In the genomic region with DNA sequence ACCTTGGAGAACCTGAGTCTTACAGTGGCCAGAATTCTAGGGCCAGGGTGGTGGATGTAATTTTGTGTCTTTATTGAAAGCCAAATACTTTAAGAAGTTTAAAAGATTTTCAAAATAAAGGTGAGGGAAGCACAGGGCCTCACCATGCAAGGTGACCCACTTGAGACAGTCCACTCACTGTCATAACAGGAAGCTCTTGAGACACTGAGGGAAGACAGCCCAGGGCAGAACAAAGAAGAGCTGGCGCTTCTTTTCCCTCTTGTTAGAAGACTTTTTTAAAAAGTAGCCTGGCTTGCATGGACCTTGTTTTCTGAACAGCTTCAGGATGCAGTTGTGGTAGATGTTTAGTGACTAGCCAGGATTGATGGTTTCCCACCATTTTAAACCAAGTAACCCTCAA, we compare ENCODE assay signal across 8 mouse cellular contexts. TPM values are rescaled to one million over a fixed set of nuclear protein-coding genes. Genes with fewer than 3 reads are reported as not detected.
A peak's percentile ranks its signal among the peaks of the same experiment; 100 is the strongest.
DNase-seq lines count a peak whose midpoint lies in the region; ATAC-seq and TF ChIP-seq lines count a peak whose summit lies in the region.

No protein-coding gene starts in this region.

- peak overlapping the region; percentile 8; the same call in 1 of the 2 replicates for H3K4me2 ChIP-seq in heart, embryonic 15.5 days
- peak overlapping the region; percentile 79 for H3K4me2 ChIP-seq in forebrain, postnatal 0 days (ENCODE audit: low read depth)

- peaks cover 33% of the 10 kb centered on the region for H3K79me2 ChIP-seq in MEL (ENCODE audit: control insufficient read depth, insufficient read depth, low read length, poor library complexity)
- peaks cover 42% of the 10 kb centered on the region for H3K79me2 ChIP-seq in macrophage (ENCODE audit: inconsistent target)

- 0 out of 2 replicates have a peak overlapping the region, but pooled peaks have one; percentile 83 for H3K4me3 ChIP-seq in heart, embryonic 15.5 days
- H3K4me3 ChIP-seq in MEL (ENCODE audit: control insufficient read depth in 1 of 2, insufficient read depth in 1 of 2, low read depth in 2 of 2, low read length in 2 of 2) (peak overlapping the region in 1 of 2 experiments; percentile 17; a peak in 1 of 4 replicates), macrophage (ENCODE audit: inconsistent target) (no peak overlapping the region)
- no peak overlapping the region for H3K4me3 ChIP-seq in forebrain, postnatal 0 days (ENCODE audit: low read depth, low read length)
- no peak overlapping the region for H3K4me3 ChIP-seq in thymus, adult 2 months (ENCODE audit: control insufficient read depth, insufficient read depth, low read length)

- peaks cover 37% of the 10 kb centered on the region for H3K4me1 ChIP-seq in heart, embryonic 15.5 days (replicated peaks)
- H3K4me1 ChIP-seq in MEL (ENCODE audit: control insufficient read depth in 1 of 2, insufficient read depth in 2 of 2, low read length in 2 of 2): peaks cover 10 to 49% of the 10 kb centered on the region in 2 experiments
- H3K4me1 ChIP-seq in forebrain, postnatal 0 days (ENCODE audit: insufficient read depth): peaks cover 18% of the 10 kb centered on the region
- H3K4me1 ChIP-seq in thymus, adult 2 months (replicated peaks; ENCODE audit: control insufficient read depth, insufficient read depth, low read length): peaks cover 8% of the 10 kb centered on the region

- no peak for TF ChIP-seq CTCF in MEL (IDR thresholded peaks at IDR 0.05 in 2 of 3, conservative IDR thresholded peaks at IDR 0.05 in 1 of 3; ENCODE audit: control insufficient read depth in 1 of 3, insufficient read depth in 1 of 3, low read depth in 2 of 3, low read length in 3 of 3, poor library complexity in 1 of 3, severe bottlenecking in 1 of 3)
- TF ChIP-seq CTCF in forebrain, postnatal 0 days (IDR thresholded peaks at IDR 0.05; ENCODE audit: low read depth): no peak
- TF ChIP-seq CTCF in thymus, adult 2 months (IDR thresholded peaks at IDR 0.05; ENCODE audit: borderline replicate concordance, control insufficient read depth, extremely low read depth, insufficient read depth, low read length, poor library complexity): no peak

- peak overlapping the region; percentile 97 for H3K27ac ChIP-seq in heart, embryonic 15.5 days
- H3K27ac ChIP-seq in MEL (ENCODE audit: control insufficient read depth, low read depth, low read length): peak overlapping the region; percentile 90
- H3K27ac ChIP-seq in forebrain, postnatal 0 days (ENCODE audit: low read depth, low read length): peak overlapping the region; percentile 100
- H3K27ac ChIP-seq in macrophage: peak overlapping the region; percentile 98
- H3K27ac ChIP-seq in thymus, adult 2 months (ENCODE audit: control insufficient read depth, insufficient read depth, low read length): no peak overlapping the region

- DNase-seq in heart, adult 18-20 months: no peak
- DNase-seq in MEL (ENCODE audit: low read depth, low spot score): peak; percentile 54
- no peak for DNase-seq in forebrain, postnatal 0 days
- no peak for DNase-seq in cerebellum, adult 8-10 months
- DNase-seq in spleen, postnatal 36 days (ENCODE audit: low spot score in 2 of 2): no peak
- no peak for DNase-seq in thymus, adult 2 months

- peaks cover 17% of the 10 kb centered on the region for H3K36me3 ChIP-seq in heart, embryonic 15.5 days
- H3K36me3 ChIP-seq in MEL (ENCODE audit: control insufficient read depth in 1 of 2, insufficient read depth in 2 of 2, low read length in 2 of 2): peaks cover 1 to 54% of the 10 kb centered on the region in 2 experiments; a peak in 3 of 4 replicates
- H3K36me3 ChIP-seq in forebrain, postnatal 0 days (ENCODE audit: insufficient read depth): peaks cover 23% of the 10 kb centered on the region
- peaks cover 27% of the 10 kb centered on the region for H3K36me3 ChIP-seq in macrophage (ENCODE audit: inconsistent target)
- peaks cover 34% of the 10 kb centered on the region for H3K36me3 ChIP-seq in thymus, adult 2 months (ENCODE audit: control insufficient read depth, insufficient read depth, low read length)

- no peak overlapping the region for H3K9ac ChIP-seq in heart, embryonic 15.5 days
- peak overlapping the region; percentile 66 for H3K9ac ChIP-seq in MEL (ENCODE audit: control insufficient read depth, low read depth, low read length, poor library complexity, severe bottlenecking)
- H3K9ac ChIP-seq in forebrain, postnatal 0 days: peak overlapping the region; percentile 99

- TF ChIP-seq POLR2A in MEL (IDR thresholded peaks at IDR 0.05; ENCODE audit: control insufficient read depth in 1 of 2, insufficient read depth in 1 of 2, low read depth in 1 of 2, low read length in 2 of 2, poor library complexity in 1 of 2): no peak
- TF ChIP-seq POLR2A in thymus, adult 2 months (IDR thresholded peaks at IDR 0.05; ENCODE audit: control insufficient read depth, extremely low read depth, insufficient read depth, low read length, poor library complexity): no peak

- no peak for TF ChIP-seq RAD21 in MEL (IDR thresholded peaks at IDR 0.05; ENCODE audit: low read depth, low read length)

- WGBS in heart, embryonic 15.5 days: 65% methylated on average over 1 of the region's 1 CpGs
- WGBS in forebrain, postnatal 0 days: 68% methylated on average over 1 of the region's 1 CpGs
- 50% methylated on average over 1 of the region's 1 CpGs for WGBS in macrophage (ENCODE audit: missing documents)
- 89% methylated on average over 1 of the region's 1 CpGs for WGBS in thymus, adult 2 months

- no peak for TF ChIP-seq EP300 in MEL (IDR thresholded peaks at IDR 0.05; ENCODE audit: low read depth in 1 of 2, low read length in 2 of 2)

- no peaks in the 10 kb centered on the region for H3K27me3 ChIP-seq in heart, embryonic 15.5 days
- no peaks in the 10 kb centered on the region for H3K27me3 ChIP-seq in MEL (ENCODE audit: control insufficient read depth in 1 of 2, insufficient read depth in 2 of 2, low read length in 2 of 2)
- no peaks in the 10 kb centered on the region for H3K27me3 ChIP-seq in forebrain, postnatal 0 days (ENCODE audit: insufficient read depth, low read length)
- H3K27me3 ChIP-seq in thymus, adult 2 months (ENCODE audit: control insufficient read depth, insufficient read depth, low read length): no peaks in the 10 kb centered on the region

- H3K9me3 ChIP-seq in heart, embryonic 15.5 days (replicated peaks): no peaks in the 10 kb centered on the region
- no peaks in the 10 kb centered on the region for H3K9me3 ChIP-seq in MEL (replicated peaks; ENCODE audit: insufficient read depth, low read length)
- H3K9me3 ChIP-seq in forebrain, postnatal 0 days (ENCODE audit: low read length): no peaks in the 10 kb centered on the region

- no peak for ATAC-seq in heart, embryonic 15.5 days (replicated peaks; ENCODE audit: insufficient number of reproducible peaks, insufficient read depth, low FRiP score, low read depth)
- ATAC-seq in forebrain, postnatal 0 days: no peak

RNA-seq across cellular contexts. Expression of gene Ppp1r10, which starts 4.2 kb away (rescaled TPM):
- polyA plus RNA-seq in heart, embryonic 15.5 days (2015; fragmentation: Nextera tagmentation; extraction: Ambion mirVana): 26.5 and 28.1 TPM in 2 replicates
- 10 to 100 TPM; 22.4 to 28.8 TPM for total RNA-seq in heart, adult 18-20 months (2021)
- 24.2 and 25.3 TPM in 2 replicates for total RNA-seq in MEL (2012; rRNA removed)
- polyA plus RNA-seq in MEL (2012; ENCODE audit: insufficient read depth in 1 of 2, insufficient read length in 2 of 2, low read depth in 1 of 2, low replicate concordance in 2 of 2, missing spikeins in 1 of 2) (10 to 100 TPM in 1 of 2 experiments, not detected in 1; 61.4 TPM), macrophage (2018) (27.4 to 97.8 TPM (median 35.0 TPM) in 3 replicates)
- total RNA-seq in forebrain, postnatal 0 days (2014; rRNA removed): 42.9 and 60.2 TPM in 2 replicates
- 23.2 and 32.5 TPM in 2 replicates for polyA plus RNA-seq in forebrain, postnatal 0 days (2015; fragmentation: Nextera tagmentation; extraction: Ambion mirVana)
- total RNA-seq in macrophage (2018; cell fraction: chromatin; rRNA removed): 100 to 1,000 TPM; 104 to 573 (median 202) TPM
- total RNA-seq in macrophage (2018; cell fraction: cytosol; rRNA removed): 100 to 1,000 TPM in 5 of 26 experiments, 10 to 100 TPM in 21; 27.9 to 140 (median 53.2) TPM
- 100 to 1,000 TPM; 136 to 628 (median 278) TPM for total RNA-seq in macrophage (2018; cell fraction: nucleus; rRNA removed)
- polyA plus RNA-seq in thymus, adult 2 months (2012; rRNA removed): 63.0 and 65.6 TPM in 2 replicates

RNA-seq across cellular contexts. Expression of gene Mrps18b, which starts 4.2 kb away (rescaled TPM):
- 64.2 and 69.2 TPM in 2 replicates for polyA plus RNA-seq in heart, embryonic 15.5 days (2015; fragmentation: Nextera tagmentation; extraction: Ambion mirVana)
- 10 to 100 TPM; 52.1 to 64.7 TPM for total RNA-seq in heart, adult 18-20 months (2021)
- 149 and 179 TPM in 2 replicates for total RNA-seq in MEL (2012; rRNA removed)
- polyA plus RNA-seq in MEL (2012; ENCODE audit: insufficient read depth in 1 of 2, insufficient read length in 2 of 2, low read depth in 1 of 2, low replicate concordance in 2 of 2, missing spikeins in 1 of 2) (100 to 1,000 TPM in 1 of 2 experiments, not detected in 1; 239 TPM), macrophage (2018) (31.2 to 75.1 TPM (median 49.9 TPM) in 3 replicates)
- total RNA-seq in forebrain, postnatal 0 days (2014; rRNA removed): 34.5 and 44.5 TPM in 2 replicates
- 65.5 and 69.7 TPM in 2 replicates for polyA plus RNA-seq in forebrain, postnatal 0 days (2015; fragmentation: Nextera tagmentation; extraction: Ambion mirVana)
- total RNA-seq in macrophage (2018; cell fraction: chromatin; rRNA removed): 10 to 100 TPM; 15.4 to 68.1 (median 46.5) TPM
- total RNA-seq in macrophage (2018; cell fraction: cytosol; rRNA removed): 10 to 100 TPM; 27.3 to 60.5 (median 42.1) TPM
- 10 to 100 TPM; 20.7 to 84.5 (median 36.9) TPM for total RNA-seq in macrophage (2018; cell fraction: nucleus; rRNA removed)
- 67.6 and 69.7 TPM in 2 replicates for polyA plus RNA-seq in thymus, adult 2 months (2012; rRNA removed)

RNA-seq across cellular contexts. Expression of gene Atat1, which starts 10.5 kb away (rescaled TPM):
- polyA plus RNA-seq in heart, embryonic 15.5 days (2015; fragmentation: Nextera tagmentation; extraction: Ambion mirVana): 38.7 and 50.7 TPM in 2 replicates
- total RNA-seq in heart, adult 18-20 months (2021): 1 to 10 TPM; 5.9 to 6.5 TPM
- 4.4 and 4.6 TPM in 2 replicates for total RNA-seq in MEL (2012; rRNA removed)
- polyA plus RNA-seq in MEL (2012; ENCODE audit: insufficient read depth in 1 of 2, insufficient read length in 2 of 2, low read depth in 1 of 2, low replicate concordance in 2 of 2, missing spikeins in 1 of 2) (10 to 100 TPM in 1 of 2 experiments, not detected in 1; 14.4 TPM), macrophage (2018) (3.8 to 11.5 TPM (median 6.7 TPM) in 3 replicates)
- 206 and 218 TPM in 2 replicates for total RNA-seq in forebrain, postnatal 0 days (2014; rRNA removed)
- 371 and 379 TPM in 2 replicates for polyA plus RNA-seq in forebrain, postnatal 0 days (2015; fragmentation: Nextera tagmentation; extraction: Ambion mirVana)
- total RNA-seq in macrophage (2018; cell fraction: chromatin; rRNA removed): 100 to 1,000 TPM in 1 of 26 experiments, 10 to 100 TPM in 25; 45.7 to 106 (median 64.5) TPM
- total RNA-seq in macrophage (2018; cell fraction: cytosol; rRNA removed): 10 to 100 TPM in 1 of 26 experiments, 1 to 10 TPM in 25; 3.7 to 10.7 (median 5.3) TPM
- total RNA-seq in macrophage (2018; cell fraction: nucleus; rRNA removed): 10 to 100 TPM; 13.1 to 86.8 (median 33.4) TPM
- 63.9 and 64.9 TPM in 2 replicates for polyA plus RNA-seq in thymus, adult 2 months (2012; rRNA removed)

RNA-seq across cellular contexts. Expression of gene 2310061I04Rik, which starts 23.2 kb away (rescaled TPM):
- 23.9 and 27.6 TPM in 2 replicates for polyA plus RNA-seq in heart, embryonic 15.5 days (2015; fragmentation: Nextera tagmentation; extraction: Ambion mirVana)
- 100 to 1,000 TPM; 101 to 105 TPM for total RNA-seq in heart, adult 18-20 months (2021)
- 10.9 and 11.4 TPM in 2 replicates for total RNA-seq in MEL (2012; rRNA removed)
- polyA plus RNA-seq in MEL (2012; ENCODE audit: insufficient read depth in 1 of 2, insufficient read length in 2 of 2, low read depth in 1 of 2, low replicate concordance in 2 of 2, missing spikeins in 1 of 2) (100 to 1,000 TPM in 1 of 2 experiments, not detected in 1; 106 TPM), macrophage (2018) (26.7 to 32.7 TPM (median 27.9 TPM) in 3 replicates)
- total RNA-seq in forebrain, postnatal 0 days (2014; rRNA removed): 31.6 and 32.8 TPM in 2 replicates
- 56.7 and 66.3 TPM in 2 replicates for polyA plus RNA-seq in forebrain, postnatal 0 days (2015; fragmentation: Nextera tagmentation; extraction: Ambion mirVana)
- 10 to 100 TPM in 22 of 26 experiments, 1 to 10 TPM in 4; 6.9 to 48.6 (median 29.3) TPM for total RNA-seq in macrophage (2018; cell fraction: chromatin; rRNA removed)
- 10 to 100 TPM; 14.6 to 34.3 (median 27.0) TPM for total RNA-seq in macrophage (2018; cell fraction: cytosol; rRNA removed)
- 10 to 100 TPM; 11.5 to 67.3 (median 26.9) TPM for total RNA-seq in macrophage (2018; cell fraction: nucleus; rRNA removed)
- 73.4 and 86.8 TPM in 2 replicates for polyA plus RNA-seq in thymus, adult 2 months (2012; rRNA removed)

RNA-seq across cellular contexts. Expression of gene Dhx16, which starts 40.8 kb away (rescaled TPM):
- polyA plus RNA-seq in heart, embryonic 15.5 days (2015; fragmentation: Nextera tagmentation; extraction: Ambion mirVana): 19.7 and 31.1 TPM in 2 replicates
- total RNA-seq in heart, adult 18-20 months (2021): 10 to 100 TPM; 18.3 to 20.4 TPM
- 75.4 and 79.2 TPM in 2 replicates for total RNA-seq in MEL (2012; rRNA removed)
- 100 to 1,000 TPM in 1 of 2 experiments, not detected in 1; 101 TPM for polyA plus RNA-seq in MEL (2012; ENCODE audit: insufficient read depth in 1 of 2, insufficient read length in 2 of 2, low read depth in 1 of 2, low replicate concordance in 2 of 2, missing spikeins in 1 of 2)
- 33.0 and 33.2 TPM in 2 replicates for total RNA-seq in forebrain, postnatal 0 days (2014; rRNA removed)
- 21.8 and 22.1 TPM in 2 replicates for polyA plus RNA-seq in forebrain, postnatal 0 days (2015; fragmentation: Nextera tagmentation; extraction: Ambion mirVana)
- total RNA-seq in macrophage (2018; cell fraction: chromatin; rRNA removed): 100 to 1,000 TPM in 2 of 26 experiments, 10 to 100 TPM in 24; 31.7 to 110 (median 62.7) TPM
- total RNA-seq in macrophage (2018; cell fraction: cytosol; rRNA removed): 10 to 100 TPM; 17.1 to 28.5 (median 23.8) TPM
- total RNA-seq in macrophage (2018; cell fraction: nucleus; rRNA removed): 10 to 100 TPM; 29.0 to 70.8 (median 43.2) TPM
- polyA plus RNA-seq in macrophage (2018): 19.3 to 24.2 TPM (median 19.8 TPM) in 3 replicates
- polyA plus RNA-seq in thymus, adult 2 months (2012; rRNA removed): 174 and 182 TPM in 2 replicates
